25 mouse cellular contexts compared by ENCODE assay signal in genomic region chr10:99273006-99273405, GRCm38 (mm10).
"Had no signal": no experiment of that assay in that cellular context is flagged by ENCODE, and none has a peak within 500 bp of the region (broad histone marks: within the 10 kb centered on the region; RNA-seq: fewer than 3 reads in every experiment).

No protein-coding gene starts in this region.

- H3K4me2 ChIP-seq: heart, embryonic 12.5 days; hindbrain, embryonic 12.5 days; hindbrain, embryonic 14.5 days; intestine, embryonic 15.5 days; kidney, embryonic 15.5 days; limb, embryonic 12.5 days; liver, embryonic 11.5 days had no signal

- H3K9ac ChIP-seq: heart, embryonic 12.5 days; hindbrain, embryonic 12.5 days; hindbrain, embryonic 14.5 days; intestine, embryonic 15.5 days; kidney, embryonic 15.5 days; limb, embryonic 12.5 days had no signal

- H3K36me3 ChIP-seq: heart, embryonic 12.5 days; hindbrain, embryonic 10.5 days; hindbrain, embryonic 12.5 days; intestine, embryonic 15.5 days; kidney, embryonic 15.5 days; limb, embryonic 10.5 days; limb, embryonic 12.5 days had no signal

- H3K27ac ChIP-seq: gastrocnemius, adult 2 months; heart, embryonic 10.5 days; hindbrain, embryonic 10.5 days; hindbrain, embryonic 12.5 days; hindbrain, embryonic 14.5 days; intestine, embryonic 15.5 days; kidney, embryonic 15.5 days; kidney, postnatal 0 days; layer of hippocampus, adult 2 months; left cerebral cortex, adult 2 months; limb, embryonic 10.5 days; limb, embryonic 12.5 days had no signal

- DNase-seq: gastrocnemius, adult 2 months; gastrocnemius, postnatal 10 days; gastrocnemius, postnatal 25 days; heart, postnatal 10 days; heart, postnatal 4 days; kidney, adult 18-20 months; kidney, adult 9 months; kidney, postnatal 4 days; liver had no signal

- H3K27me3 ChIP-seq: heart, embryonic 12.5 days; intestine, embryonic 15.5 days; kidney, embryonic 15.5 days; limb, embryonic 12.5 days had no signal

- ATAC-seq: hindbrain, embryonic 16.5 days; inflammation-experienced regulatory T-cells, adult 6 months; intestine, embryonic 15.5 days; intestine, postnatal 0 days had no signal

- H3K9me3 ChIP-seq: heart, embryonic 10.5 days; heart, embryonic 12.5 days; hindbrain, embryonic 10.5 days; hindbrain, embryonic 12.5 days; intestine, embryonic 15.5 days; kidney, embryonic 15.5 days; limb, embryonic 10.5 days; limb, embryonic 12.5 days had no signal

- H3K4me3 ChIP-seq: gastrocnemius, adult 2 months; heart, embryonic 10.5 days; heart, embryonic 12.5 days; hindbrain, embryonic 10.5 days; hindbrain, embryonic 12.5 days; intestine, embryonic 15.5 days; kidney, embryonic 15.5 days; layer of hippocampus, adult 2 months; left cerebral cortex, adult 2 months; limb, embryonic 10.5 days; limb, embryonic 12.5 days had no signal
